Mouse (Mus musculus) heart, embryonic 12.5 days (tissue): ENCODE results near the gene Fam163b. TPM values are rescaled to one million over a fixed set of nuclear protein-coding genes. Genes with fewer than 3 reads are reported as not detected.

ENCODE experiments used
- ATAC-seq: fragments of 200-750 bp; cut with Nextera tagmentation; 2 replicates; pipeline ENCODE4 v1.8.0; 2017; ENCODE audit warnings: moderate TSS enrichment, moderate library complexity; ENCODE audit not compliant: insufficient number of reproducible peaks, low FRiP score
- H3K27ac ChIP-seq: fragments of 300-500 bp; sonication (generic); 2 replicates; pipeline ENCODE4 v1.5.1; 2016; ENCODE audit warnings: mild to moderate bottlenecking, moderate library complexity; ENCODE audit not compliant: poor library complexity, severe bottlenecking
- H3K27me3 ChIP-seq: fragments of 300-500 bp; sonication (generic); replicated peaks from 2 replicates; pipeline ENCODE4 v1.6.1; 2016; ENCODE audit warnings: mild to moderate bottlenecking, moderate library complexity
- H3K36me3 ChIP-seq: fragments of 300-500 bp; sonication (generic); 2 replicates; pipeline ENCODE4 v1.6.1; 2016; ENCODE audit warnings: mild to moderate bottlenecking, moderate library complexity
- H3K4me1 ChIP-seq: fragments of 300-500 bp; sonication (generic); replicated peaks from 2 replicates; pipeline ENCODE4 v1.6.1; 2016; ENCODE audit warnings: mild to moderate bottlenecking
- H3K4me2 ChIP-seq: fragments of 300-500 bp; sonication (generic); 2 replicates; pipeline ENCODE4 v1.6.1; 2016; ENCODE audit warnings: mild to moderate bottlenecking, moderate library complexity
- H3K4me3 ChIP-seq: fragments of 300-500 bp; sonication (generic); 2 replicates; pipeline ENCODE4 v1.5.1; 2016; ENCODE audit warnings: mild to moderate bottlenecking
- H3K9ac ChIP-seq: fragments of 300-500 bp; sonication (generic); 2 replicates; pipeline ENCODE4 v1.6.1; 2016; ENCODE audit warnings: mild to moderate bottlenecking, moderate library complexity
- H3K9me3 ChIP-seq: fragments of 300-500 bp; sonication (generic); replicated peaks from 2 replicates; pipeline ENCODE4 v1.6.1; 2016; ENCODE audit warnings: mild to moderate bottlenecking, moderate library complexity
- WGBS: fragments of 180-500 bp; shearing (Covaris S2); methylation state at CpG from one replicate; pipeline ENCODE4 v1.1.7; 2016; 5-methylcytosine and 5-hydroxymethylcytosine counted together
- polyA plus RNA-seq: library from polyadenylated mRNA; unstranded; fragments of >200 nt; fragmentation: Nextera tagmentation; extraction: Ambion mirVana; gene quantifications from 2 replicates; pipeline ENCODE4 v1.2.1, GENCODE M21; 2016

Fam163b gene
- 0.50 and 0.56 TPM in 2 replicates for polyA plus RNA-seq

GRCm38 (mm10) chr2:27141950-27142693 lies at the start of gene Fam163b:
Fam163b (minus strand) TSS chr2:27142491.
- H3K4me2 ChIP-seq, result peak within 1 kb of the TSS; percentile 92
- ATAC-seq, result peak; percentile 42; the same call in 1 of the 2 replicates
- H3K36me3 ChIP-seq, result no peaks in the 10 kb centered on the region
- H3K4me3 ChIP-seq, result peak within 1 kb of the TSS; percentile 52
- peaks cover 7% of the 10 kb centered on the region for H3K4me1 ChIP-seq
- peak within 1 kb of the TSS; percentile 16 for H3K9ac ChIP-seq
- no peaks in the 10 kb centered on the region for H3K9me3 ChIP-seq
- WGBS, result 1% methylated on average over 62 of the region's 62 CpGs
- H3K27ac ChIP-seq, result no peak within 1 kb of the TSS
- H3K27me3 ChIP-seq, result peaks cover 77% of the 10 kb centered on the region

- no peak overlapping the region for H3K4me3 ChIP-seq
- no peak overlapping the region for H3K27ac ChIP-seq
- H3K9ac ChIP-seq, result no peak overlapping the region
- no peak overlapping the region for H3K4me2 ChIP-seq
- no peak for ATAC-seq
- no peaks in the 10 kb centered on the region for H3K9me3 ChIP-seq
- H3K27me3 ChIP-seq, result 0 out of 2 replicates have a peak, but pooled peaks cover 13% of the 10 kb centered on the region
- 74% methylated on average over 4 of the region's 4 CpGs for WGBS
- peaks cover 25% of the 10 kb centered on the region for H3K36me3 ChIP-seq
- H3K4me1 ChIP-seq, result peaks cover 12% of the 10 kb centered on the region
These were observed 47.7 kb upstream of the Fam163b start for GRCm38 (mm10) chr2:27189994-27190393.

- peaks cover 18% of the 10 kb centered on the region for H3K36me3 ChIP-seq
- H3K4me3 ChIP-seq, result no peak overlapping the region
- no peak overlapping the region for H3K9ac ChIP-seq
- ATAC-seq, result no peak
- H3K27me3 ChIP-seq, result 0 out of 2 replicates have a peak, but pooled peaks cover 13% of the 10 kb centered on the region
- 55% methylated on average over 6 of the region's 6 CpGs for WGBS
- H3K4me1 ChIP-seq, result peaks cover 31% of the 10 kb centered on the region
- H3K4me2 ChIP-seq, result no peak overlapping the region
- peak overlapping the region; percentile 13; the same call in 1 of the 2 replicates for H3K27ac ChIP-seq
- H3K9me3 ChIP-seq, result no peaks in the 10 kb centered on the region
These were observed 45.2 kb upstream of the Fam163b start for GRCm38 (mm10) chr2:27187531-27187930.

GRCm38 (mm10) chr2:27183734-27184133 lies 41.4 kb upstream of the Fam163b start:
- H3K9ac ChIP-seq, result no peak overlapping the region
- H3K27me3 ChIP-seq, result no peaks in the 10 kb centered on the region
- H3K4me1 ChIP-seq, result peaks cover 69% of the 10 kb centered on the region
- H3K9me3 ChIP-seq, result no peaks in the 10 kb centered on the region
- 55% methylated on average over 12 of the region's 12 CpGs for WGBS
- no peak overlapping the region for H3K4me2 ChIP-seq
- ATAC-seq, result no peak
- no peak overlapping the region for H3K27ac ChIP-seq
- H3K36me3 ChIP-seq, result peaks cover 2% of the 10 kb centered on the region
- H3K4me3 ChIP-seq, result no peak overlapping the region

GRCm38 (mm10) chr2:27181907-27182306 lies 39.6 kb upstream of the Fam163b start:
- Histone ChIP-seq H3K9ac (peak overlapping the region; percentile 33), H3K36me3 (no peaks in the 10 kb centered on the region), H3K27me3 (no peaks in the 10 kb centered on the region), H3K9me3 (no peaks in the 10 kb centered on the region), H3K4me3 (no peak overlapping the region), H3K4me2 (no peak overlapping the region), H3K27ac (peak overlapping the region; percentile 90), H3K4me1 (peaks cover 66% of the 10 kb centered on the region)
- 23% methylated on average over 4 of the region's 4 CpGs for WGBS
- ATAC-seq, result peak; percentile 21; the same call in 1 of the 2 replicates

- Histone ChIP-seq H3K4me2 (no peak overlapping the region), H3K36me3 (no peaks in the 10 kb centered on the region), H3K9me3 (no peaks in the 10 kb centered on the region), H3K27ac (peak overlapping the region; percentile 76), H3K27me3 (no peaks in the 10 kb centered on the region), H3K4me1 (peaks cover 78% of the 10 kb centered on the region), H3K9ac (no peak overlapping the region), H3K4me3 (no peak overlapping the region)
- ATAC-seq, result peak; percentile 29; the same call in 1 of the 2 replicates
- WGBS, result 41% methylated on average over 8 of the region's 8 CpGs
These were observed 36.8 kb upstream of the Fam163b start for GRCm38 (mm10) chr2:27179101-27179500.

GRCm38 (mm10) chr2:27175696-27176267 lies 33.5 kb upstream of the Fam163b start:
- H3K27ac ChIP-seq, result 0 out of 2 replicates have a peak overlapping the region, but pooled peaks have one; percentile 3
- no peaks in the 10 kb centered on the region for H3K9me3 ChIP-seq
- no peak overlapping the region for H3K9ac ChIP-seq
- H3K4me2 ChIP-seq, result no peak overlapping the region
- peaks cover 48% of the 10 kb centered on the region for H3K4me1 ChIP-seq
- H3K27me3 ChIP-seq, result no peaks in the 10 kb centered on the region
- H3K4me3 ChIP-seq, result no peak overlapping the region
- no peak for ATAC-seq
- 68% methylated on average over 10 of the region's 10 CpGs for WGBS
- H3K36me3 ChIP-seq, result no peaks in the 10 kb centered on the region

- Histone ChIP-seq H3K4me2 (no peak overlapping the region), H3K4me3 (no peak overlapping the region), H3K36me3 (no peaks in the 10 kb centered on the region), H3K4me1 (peaks cover 33% of the 10 kb centered on the region), H3K27ac (no peak overlapping the region), H3K9me3 (no peaks in the 10 kb centered on the region), H3K9ac (no peak overlapping the region), H3K27me3 (no peaks in the 10 kb centered on the region; the same call in 1 of the 2 replicates)
- ATAC-seq, result no peak
- 64% methylated on average over 2 of the region's 2 CpGs for WGBS
These were observed 32.0 kb upstream of the Fam163b start for GRCm38 (mm10) chr2:27174242-27174641.

GRCm38 (mm10) chr2:27166999-27167398 lies 24.7 kb upstream of the Fam163b start:
- H3K4me2 ChIP-seq, result no peak overlapping the region
- H3K27ac ChIP-seq, result no peak overlapping the region
- peaks cover 21% of the 10 kb centered on the region for H3K4me1 ChIP-seq
- no peaks in the 10 kb centered on the region for H3K9me3 ChIP-seq
- H3K36me3 ChIP-seq, result no peaks in the 10 kb centered on the region
- H3K9ac ChIP-seq, result no peak overlapping the region
- peaks cover 6% of the 10 kb centered on the region; the same call in 1 of the 2 replicates for H3K27me3 ChIP-seq
- WGBS, result 17% methylated on average over 2 of the region's 2 CpGs
- H3K4me3 ChIP-seq, result no peak overlapping the region
- ATAC-seq, result no peak

GRCm38 (mm10) chr2:27166074-27166473 lies 23.8 kb upstream of the Fam163b start:
- peaks cover 21% of the 10 kb centered on the region for H3K4me1 ChIP-seq
- H3K4me3 ChIP-seq, result no peak overlapping the region
- 76% methylated on average over 2 of the region's 2 CpGs for WGBS
- no peak for ATAC-seq
- no peaks in the 10 kb centered on the region for H3K9me3 ChIP-seq
- no peak overlapping the region for H3K9ac ChIP-seq
- H3K36me3 ChIP-seq, result no peaks in the 10 kb centered on the region
- H3K27ac ChIP-seq, result no peak overlapping the region
- H3K27me3 ChIP-seq, result peaks cover 6% of the 10 kb centered on the region; the same call in 1 of the 2 replicates
- no peak overlapping the region for H3K4me2 ChIP-seq

- Histone ChIP-seq H3K9me3 (no peaks in the 10 kb centered on the region), H3K27me3 (peaks cover 6% of the 10 kb centered on the region; the same call in 1 of the 2 replicates), H3K27ac (no peak within 1 kb of the TSS), H3K4me1 (peaks cover 21% of the 10 kb centered on the region), H3K36me3 (no peaks in the 10 kb centered on the region), H3K9ac (no peak within 1 kb of the TSS), H3K4me3 (no peak within 1 kb of the TSS), H3K4me2 (no peak within 1 kb of the TSS)
- ATAC-seq, result no peak
- 77% methylated on average over 12 of the region's 12 CpGs for WGBS
These were observed 22.7 kb upstream of the Fam163b start, which contains the start of gene Dbh for GRCm38 (mm10) chr2:27164796-27165590. Dbh (plus strand) TSS chr2:27165233.
